Mouse (Mus musculus): ENCODE data around the gene Pitpnm2. TPM values are rescaled to one million over a fixed set of nuclear protein-coding genes. Genes with fewer than 3 reads are reported as not detected.
A peak's percentile ranks its signal among the peaks of the same experiment; 100 is the strongest.

Pitpnm2 gene
- polyA plus RNA-seq, 1 experiment from 2014 or later = 1.9 TPM

DNA sequence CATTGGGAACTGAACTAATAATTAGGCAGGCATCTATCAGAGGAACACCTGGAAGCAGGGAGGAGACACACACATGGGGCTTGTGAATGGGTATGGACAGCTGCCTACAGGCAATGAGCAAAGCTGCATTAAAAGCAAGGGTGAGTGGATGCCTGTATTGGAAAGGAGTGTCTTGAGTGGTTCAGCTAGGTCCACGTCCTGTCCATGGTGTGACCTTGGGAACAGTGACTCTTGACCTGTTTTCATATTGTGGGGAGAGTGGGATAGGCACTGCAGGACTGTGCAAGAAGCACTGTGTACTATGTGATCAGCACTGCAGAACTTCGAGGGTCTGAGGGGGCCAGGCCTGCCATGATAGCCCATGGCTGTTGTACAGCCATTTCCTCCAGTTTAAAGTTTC is 150.6 kb downstream of the Pitpnm2 start:
- H3K27me3 ChIP-seq (ENCODE audit: control insufficient read depth, insufficient read depth, low read depth, low read length) = no peaks in the 10 kb centered on the region
- H3K4me3 ChIP-seq (ENCODE audit: low read depth, low read length) = no peak overlapping the region
- peaks cover 17% of the 10 kb centered on the region for H3K4me1 ChIP-seq (ENCODE audit: control insufficient read depth, low read depth, low read length)
- no peak overlapping the region for H3K9ac ChIP-seq (ENCODE audit: low read depth, low read length)
- H3K9me3 ChIP-seq (replicated peaks; ENCODE audit: control insufficient read depth, low read length) = no peaks in the 10 kb centered on the region
- H3K4me2 ChIP-seq (ENCODE audit: low read depth, low read length) = no peak overlapping the region
- H3K36me3 ChIP-seq (ENCODE audit: control insufficient read depth, insufficient read depth) = no peaks in the 10 kb centered on the region
- WGBS (ENCODE audit: insufficient replicate concordance) = 79% methylated on average over 2 of the region's 2 CpGs
- no peak overlapping the region for H3K27ac ChIP-seq (ENCODE audit: low read length)
- ATAC-seq (ENCODE audit: low read depth) = no peak

DNA sequence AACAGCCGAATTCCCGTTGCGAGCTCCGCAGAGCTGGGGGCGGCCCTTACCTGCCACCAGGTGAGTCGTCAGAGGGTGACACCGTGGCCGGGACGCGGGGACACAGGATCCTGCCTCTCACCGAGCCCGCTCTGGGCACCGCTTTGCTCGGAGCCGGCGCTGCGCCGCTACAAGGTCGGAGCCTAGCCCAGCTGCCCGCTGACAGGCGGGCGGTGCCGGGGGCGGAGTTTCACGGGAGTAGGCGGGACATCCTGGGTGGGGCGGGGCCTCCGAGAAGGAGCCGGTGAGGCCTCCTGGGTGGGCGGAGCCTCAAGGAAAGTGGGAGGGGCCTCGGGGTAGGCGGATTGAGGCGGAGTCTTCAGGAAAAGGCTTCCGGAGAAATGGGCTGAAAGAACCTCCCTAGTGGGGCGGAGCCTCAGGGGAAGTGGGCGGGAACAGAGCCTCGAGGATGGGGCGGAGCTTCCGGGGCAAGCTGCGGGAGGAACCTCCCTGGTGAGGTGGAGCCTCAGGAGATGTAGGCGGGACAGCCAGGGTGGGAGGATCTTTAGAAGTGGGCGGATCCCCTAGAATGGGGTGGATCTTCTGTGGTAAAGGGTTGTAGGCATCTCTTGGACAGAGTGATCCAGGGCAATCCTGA is 153.8 kb downstream of the Pitpnm2 start, which contains the start of gene Abcb9:
Gene Abcb9 (minus strand): TSS at position 203 of the 637 bp plus-strand sequence.
- ATAC-seq (ENCODE audit: low read depth) = peak; percentile 75
- peak within 1 kb of the TSS; percentile 88 for H3K9ac ChIP-seq (ENCODE audit: low read depth, low read length)
- H3K9me3 ChIP-seq (replicated peaks; ENCODE audit: control insufficient read depth, low read length) = no peaks in the 10 kb centered on the region
- H3K27me3 ChIP-seq (ENCODE audit: control insufficient read depth, insufficient read depth, low read depth, low read length) = no peaks in the 10 kb centered on the region
- peak within 1 kb of the TSS; percentile 97 for H3K4me2 ChIP-seq (ENCODE audit: low read depth, low read length)
- peak within 1 kb of the TSS; percentile 82 for H3K4me3 ChIP-seq (ENCODE audit: low read depth, low read length)
- H3K27ac ChIP-seq (ENCODE audit: low read length) = peak within 1 kb of the TSS; percentile 94
- no peaks in the 10 kb centered on the region for H3K36me3 ChIP-seq (ENCODE audit: control insufficient read depth, insufficient read depth)
- WGBS (ENCODE audit: insufficient replicate concordance) = under 1% methylated on average over 42 of the region's 42 CpGs
- H3K4me1 ChIP-seq (ENCODE audit: control insufficient read depth, low read depth, low read length) = peaks cover 49% of the 10 kb centered on the region

DNA sequence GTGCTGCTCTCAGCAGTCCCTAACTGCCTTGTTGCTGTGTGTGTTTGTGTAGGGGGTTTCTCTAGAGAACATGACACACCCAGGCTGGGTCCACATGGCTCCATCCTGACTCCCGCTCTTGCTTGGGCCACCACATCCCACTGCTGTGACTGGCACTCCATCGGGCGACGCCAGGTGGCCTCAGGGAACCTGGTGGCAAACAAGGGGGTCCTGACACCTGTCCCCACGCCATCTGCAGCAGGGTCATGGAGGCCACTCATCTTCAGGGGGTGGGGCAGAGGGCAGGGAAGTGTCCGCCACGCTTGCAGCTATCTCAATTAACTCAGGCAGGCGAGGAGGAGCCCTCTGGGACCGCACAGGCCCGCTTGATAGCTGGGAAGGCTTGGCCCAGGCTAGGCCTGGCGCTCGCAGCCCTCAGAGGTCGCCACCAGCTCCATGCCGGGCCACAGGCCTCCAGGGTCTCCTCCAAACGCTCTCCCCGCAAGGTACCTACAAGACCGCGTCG is 154.4 kb downstream of the Pitpnm2 start:
- no peaks in the 10 kb centered on the region for H3K27me3 ChIP-seq (ENCODE audit: control insufficient read depth, insufficient read depth, low read depth, low read length)
- peak overlapping the region; percentile 88 for H3K9ac ChIP-seq (ENCODE audit: low read depth, low read length)
- H3K4me2 ChIP-seq (ENCODE audit: low read depth, low read length) = peak overlapping the region; percentile 97
- H3K4me3 ChIP-seq (ENCODE audit: low read depth, low read length) = peak overlapping the region; percentile 82
- no peaks in the 10 kb centered on the region for H3K36me3 ChIP-seq (ENCODE audit: control insufficient read depth, insufficient read depth)
- H3K4me1 ChIP-seq (ENCODE audit: control insufficient read depth, low read depth, low read length) = peaks cover 50% of the 10 kb centered on the region
- peak overlapping the region; percentile 94 for H3K27ac ChIP-seq (ENCODE audit: low read length)
- ATAC-seq (ENCODE audit: low read depth) = peak; percentile 75
- no peaks in the 10 kb centered on the region for H3K9me3 ChIP-seq (replicated peaks; ENCODE audit: control insufficient read depth, low read length)
- WGBS (ENCODE audit: insufficient replicate concordance) = 6% methylated on average over 19 of the region's 19 CpGs

DNA sequence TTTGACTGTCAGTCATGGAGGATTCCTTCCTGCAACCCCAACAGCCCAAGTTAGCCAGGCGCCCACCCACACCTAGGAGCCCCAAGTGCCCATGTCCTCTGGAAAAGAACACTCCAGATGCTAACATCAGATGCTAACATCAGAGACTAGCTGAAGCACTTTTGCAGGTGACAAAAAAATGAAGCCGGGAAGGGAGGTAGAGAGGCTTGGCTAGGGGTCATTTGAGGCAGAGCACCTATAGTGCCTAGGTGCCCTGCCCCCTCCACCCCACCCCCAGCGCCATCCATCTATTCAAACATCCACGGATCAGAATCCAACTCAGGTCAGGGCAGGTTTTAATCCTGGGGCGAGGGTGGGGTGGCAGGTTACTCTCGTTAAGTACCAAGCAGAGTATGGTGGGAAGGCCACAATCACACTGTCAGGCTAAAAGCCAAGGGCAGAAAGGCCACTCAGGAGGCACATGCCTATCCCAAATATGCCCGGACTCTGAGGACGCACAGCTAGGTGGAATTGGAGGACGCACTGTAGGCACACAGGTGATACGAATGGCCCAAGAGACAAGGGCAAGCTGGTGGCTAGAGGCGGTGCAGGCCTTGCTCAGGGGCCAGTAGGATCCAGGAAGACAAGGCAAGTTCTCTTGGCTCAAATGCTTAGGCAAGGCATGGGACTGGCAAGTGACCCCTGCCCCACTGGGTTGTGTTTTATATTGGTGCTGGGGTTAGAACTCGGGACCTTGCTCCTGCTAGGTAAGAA is 155.5 kb downstream of the Pitpnm2 start:
- peak overlapping the region; percentile 51 for H3K9ac ChIP-seq (ENCODE audit: low read depth, low read length)
- H3K4me1 ChIP-seq (ENCODE audit: control insufficient read depth, low read depth, low read length) = peaks cover 50% of the 10 kb centered on the region
- peak overlapping the region; percentile 82 for H3K4me3 ChIP-seq (ENCODE audit: low read depth, low read length)
- 74% methylated on average over 12 of the region's 12 CpGs for WGBS (ENCODE audit: insufficient replicate concordance)
- no peaks in the 10 kb centered on the region for H3K9me3 ChIP-seq (replicated peaks; ENCODE audit: control insufficient read depth, low read length)
- no peaks in the 10 kb centered on the region for H3K27me3 ChIP-seq (ENCODE audit: control insufficient read depth, insufficient read depth, low read depth, low read length)
- ATAC-seq (ENCODE audit: low read depth) = no peak
- peak overlapping the region; percentile 85 for H3K27ac ChIP-seq (ENCODE audit: low read length)
- H3K36me3 ChIP-seq (ENCODE audit: control insufficient read depth, insufficient read depth) = no peaks in the 10 kb centered on the region; the same call in none of the 2 replicates
- H3K4me2 ChIP-seq (ENCODE audit: low read depth, low read length) = peak overlapping the region; percentile 97

- WGBS (ENCODE audit: insufficient replicate concordance) = 78% methylated on average over 11 of the region's 11 CpGs
- Histone ChIP-seq H3K4me2 (ENCODE audit: low read depth, low read length) (peak overlapping the region; percentile 97; the same call in 1 of the 2 replicates), H3K4me1 (ENCODE audit: control insufficient read depth, low read depth, low read length) (peaks cover 50% of the 10 kb centered on the region)
Measured at GRCm38 (mm10) chr5:124093120-124093794, 156.3 kb downstream of the Pitpnm2 start.

GRCm38 (mm10) chr5:124091951-124092406 is 157.6 kb downstream of the Pitpnm2 start:
- Histone ChIP-seq H3K9me3 (replicated peaks; ENCODE audit: control insufficient read depth, low read length) (no peaks in the 10 kb centered on the region), H3K36me3 (ENCODE audit: control insufficient read depth, insufficient read depth) (no peaks in the 10 kb centered on the region; the same call in none of the 2 replicates), H3K4me1 (ENCODE audit: control insufficient read depth, low read depth, low read length) (peaks cover 50% of the 10 kb centered on the region), H3K27me3 (ENCODE audit: control insufficient read depth, insufficient read depth, low read depth, low read length) (no peaks in the 10 kb centered on the region), H3K27ac (ENCODE audit: low read length) (peak overlapping the region; percentile 85), H3K9ac (ENCODE audit: low read depth, low read length) (peak overlapping the region; percentile 17), H3K4me2 (ENCODE audit: low read depth, low read length) (peak overlapping the region; percentile 52), H3K4me3 (ENCODE audit: low read depth, low read length) (peak overlapping the region; percentile 16)
- WGBS (ENCODE audit: insufficient replicate concordance) = 16% methylated on average over 9 of the region's 9 CpGs
- peak; percentile 76 for ATAC-seq (ENCODE audit: low read depth)

More at GRCm38 (mm10) chr5:124093120-124093794, 156.3 kb downstream of the Pitpnm2 start:
- Histone ChIP-seq H3K9me3 (replicated peaks; ENCODE audit: control insufficient read depth, low read length) (no peaks in the 10 kb centered on the region), H3K36me3 (ENCODE audit: control insufficient read depth, insufficient read depth) (no peaks in the 10 kb centered on the region; the same call in none of the 2 replicates), H3K9ac (ENCODE audit: low read depth, low read length) (0 out of 2 replicates have a peak overlapping the region, but pooled peaks have one; percentile 18), H3K27me3 (ENCODE audit: control insufficient read depth, insufficient read depth, low read depth, low read length) (no peaks in the 10 kb centered on the region), H3K27ac (ENCODE audit: low read length) (peak overlapping the region; percentile 85), H3K4me3 (ENCODE audit: low read depth, low read length) (no peak overlapping the region)
- no peak for ATAC-seq (ENCODE audit: low read depth)

DNA sequence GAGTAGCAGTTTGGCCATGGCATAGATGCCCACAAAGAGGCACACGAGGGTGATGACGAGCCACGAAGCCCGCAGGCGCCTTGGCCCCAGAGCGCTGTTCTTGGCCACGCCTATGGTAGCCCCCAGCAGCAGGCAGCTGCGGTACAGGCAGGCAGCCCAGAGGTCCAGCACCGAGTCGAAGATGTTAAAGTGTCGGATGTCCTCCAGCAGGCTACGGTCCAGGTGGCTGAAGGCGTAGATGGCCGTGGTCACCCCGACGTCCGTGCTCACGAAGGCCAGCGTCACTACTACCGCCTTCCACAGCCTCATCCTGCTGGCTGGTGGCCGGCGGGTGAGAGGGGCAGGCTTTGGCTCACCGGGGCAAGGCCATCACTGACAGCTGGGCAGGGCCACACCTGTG is 159.7 kb downstream of the Pitpnm2 start:
- Histone ChIP-seq H3K4me3 (ENCODE audit: low read depth, low read length) (no peak overlapping the region), H3K4me1 (ENCODE audit: control insufficient read depth, low read depth, low read length) (peaks cover 43% of the 10 kb centered on the region), H3K9me3 (replicated peaks; ENCODE audit: control insufficient read depth, low read length) (no peaks in the 10 kb centered on the region), H3K9ac (ENCODE audit: low read depth, low read length) (no peak overlapping the region), H3K4me2 (ENCODE audit: low read depth, low read length) (no peak overlapping the region), H3K27ac (ENCODE audit: low read length) (no peak overlapping the region), H3K36me3 (ENCODE audit: control insufficient read depth, insufficient read depth) (no peaks in the 10 kb centered on the region; the same call in none of the 2 replicates), H3K27me3 (ENCODE audit: control insufficient read depth, insufficient read depth, low read depth, low read length) (no peaks in the 10 kb centered on the region)
- 87% methylated on average over 23 of the region's 23 CpGs for WGBS (ENCODE audit: insufficient replicate concordance)
- ATAC-seq (ENCODE audit: low read depth) = no peak

DNA sequence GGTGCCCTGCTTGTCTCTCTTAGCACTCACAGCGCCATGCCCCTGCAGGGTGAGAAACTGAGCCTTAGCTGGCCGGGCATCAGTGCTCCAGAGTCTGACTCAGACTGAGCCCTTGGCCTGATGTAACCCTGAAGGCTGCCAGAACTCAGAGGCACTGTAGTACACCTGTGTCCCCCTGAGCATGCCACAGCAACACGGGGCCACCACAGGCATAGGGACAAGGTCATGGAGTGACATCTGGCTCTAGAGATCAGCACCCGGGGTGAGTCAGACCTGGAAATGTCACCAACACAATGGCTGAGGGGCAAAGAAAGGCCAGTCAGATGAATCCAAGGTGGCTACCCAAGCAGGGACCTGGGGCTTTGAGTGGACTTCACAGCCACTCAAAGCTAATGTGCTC is 162.7 kb downstream of the Pitpnm2 start:
- no peak for ATAC-seq (ENCODE audit: low read depth)
- H3K4me3 ChIP-seq (ENCODE audit: low read depth, low read length) = no peak overlapping the region
- no peak overlapping the region for H3K27ac ChIP-seq (ENCODE audit: low read length)
- no peaks in the 10 kb centered on the region for H3K27me3 ChIP-seq (ENCODE audit: control insufficient read depth, insufficient read depth, low read depth, low read length)
- H3K4me2 ChIP-seq (ENCODE audit: low read depth, low read length) = no peak overlapping the region
- H3K9ac ChIP-seq (ENCODE audit: low read depth, low read length) = no peak overlapping the region
- H3K9me3 ChIP-seq (replicated peaks; ENCODE audit: control insufficient read depth, low read length) = no peaks in the 10 kb centered on the region
- H3K4me1 ChIP-seq (ENCODE audit: control insufficient read depth, low read depth, low read length) = peaks cover 15% of the 10 kb centered on the region
- 72% methylated on average over 4 of the region's 4 CpGs for WGBS (ENCODE audit: insufficient replicate concordance)
- H3K36me3 ChIP-seq (ENCODE audit: control insufficient read depth, insufficient read depth) = no peaks in the 10 kb centered on the region; the same call in none of the 2 replicates

All from liver, embryonic 16.5 days (tissue).